Mouse (Mus musculus) forebrain, postnatal 0 days (tissue): ENCODE results near the gene Pycr1. TPM values are rescaled to one million over a fixed set of nuclear protein-coding genes. Genes with fewer than 3 reads are reported as not detected.

Experiments used
- ATAC-seq: fragments of 200-750 bp; cut with Nextera tagmentation; 2 replicates; pipeline ENCODE4 v1.8.0; 2017; ENCODE audit warnings: mild to moderate bottlenecking, moderate library complexity
- DNase-seq: peaks from one replicate; pipeline ENCODE4 v3.0.0-alpha.2; 2015
- H3K27ac ChIP-seq: fragments of 300-500 bp; sonication (generic); 2 replicates; pipeline ENCODE4 v1.5.1; 2014; ENCODE audit warnings: low read depth, mild to moderate bottlenecking, antibody characterized with exemption, low read length, moderate library complexity, mixed read lengths
- H3K27me3 ChIP-seq: fragments of 300-500 bp; sonication (generic); 2 replicates; pipeline ENCODE4 v1.6.1; 2014; ENCODE audit warnings: mild to moderate bottlenecking, low read length, mixed read lengths; ENCODE audit not compliant: insufficient read depth
- H3K36me3 ChIP-seq: fragments of 300-500 bp; sonication (generic); 2 replicates; pipeline ENCODE4 v1.6.1; 2014; ENCODE audit warnings: mild to moderate bottlenecking, moderate library complexity; ENCODE audit not compliant: insufficient read depth
- H3K4me1 ChIP-seq: fragments of 300-500 bp; sonication (generic); 2 replicates; pipeline ENCODE4 v1.6.1; 2014; ENCODE audit warnings: antibody characterized with exemption; ENCODE audit not compliant: insufficient read depth
- H3K4me2 ChIP-seq: fragments of 300-500 bp; sonication (generic); 2 replicates; pipeline ENCODE4 v1.6.1; 2014; ENCODE audit warnings: low read depth, mild to moderate bottlenecking, moderate library complexity
- H3K4me3 ChIP-seq: fragments of 300-500 bp; sonication (generic); 2 replicates; pipeline ENCODE4 v1.5.1; 2014; ENCODE audit warnings: low read depth, low read length, mixed read lengths
- H3K9ac ChIP-seq: fragments of 300-500 bp; sonication (generic); 2 replicates; pipeline ENCODE4 v1.6.1; 2014; ENCODE audit warnings: mild to moderate bottlenecking
- H3K9me3 ChIP-seq: fragments of 300-500 bp; sonication (generic); 2 replicates; pipeline ENCODE4 v1.6.1; 2016; ENCODE audit warnings: low read length
- CTCF ChIP-seq: sonication (generic); IDR thresholded peaks from 2 replicates; pipeline ENCODE4 v1.5.1; 2016; ENCODE audit warnings: antibody characterized with exemption, control low read depth, low read depth
- WGBS: fragments of 180-500 bp; shearing (Covaris S2); extraction: QIAGEN DNeasy Blood & Tissue Kit; methylation state at CpG from one replicate; pipeline ENCODE4 v1.1.7; 2014; 5-methylcytosine and 5-hydroxymethylcytosine counted together
- polyA plus RNA-seq: library from polyadenylated mRNA; unstranded; fragments of >200 nt; fragmentation: Nextera tagmentation; extraction: Ambion mirVana; gene quantifications from 2 replicates; pipeline ENCODE4 v1.2.1, GENCODE M21; 2015
- total RNA-seq: library from RNA; depleted of rRNA; stranded (reverse); fragments of >200 nt; gene quantifications from 2 replicates; pipeline ENCODE4 v1.2.3, GENCODE M21; 2014

Gene Pycr1
- total and polyA plus RNA-seq, 2 experiments from 2014 or later = 13.8 to 19.5 TPM

DNA sequence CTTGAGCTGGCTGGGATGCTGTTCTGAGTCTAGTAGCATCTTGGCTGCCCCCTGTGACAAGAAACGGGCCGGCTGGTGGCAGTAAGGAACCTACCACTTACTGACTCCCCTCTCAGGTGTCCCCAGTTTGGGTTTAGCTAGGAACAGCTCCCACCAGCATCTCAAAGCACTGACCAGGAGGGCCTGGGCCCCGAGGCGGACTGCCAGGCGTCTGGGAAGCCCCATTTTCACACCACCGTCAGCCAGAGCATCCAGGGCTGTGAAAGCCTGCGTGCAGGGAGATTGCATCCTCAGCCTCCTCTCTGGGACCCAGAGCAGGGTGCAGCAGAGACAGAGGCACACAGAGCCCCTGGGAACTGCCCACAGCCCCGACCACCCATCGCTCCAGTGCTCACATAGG lies 2.3 kb downstream of the Pycr1 start:
- WGBS = 66% methylated on average over 9 of the region's 9 CpGs

DNA sequence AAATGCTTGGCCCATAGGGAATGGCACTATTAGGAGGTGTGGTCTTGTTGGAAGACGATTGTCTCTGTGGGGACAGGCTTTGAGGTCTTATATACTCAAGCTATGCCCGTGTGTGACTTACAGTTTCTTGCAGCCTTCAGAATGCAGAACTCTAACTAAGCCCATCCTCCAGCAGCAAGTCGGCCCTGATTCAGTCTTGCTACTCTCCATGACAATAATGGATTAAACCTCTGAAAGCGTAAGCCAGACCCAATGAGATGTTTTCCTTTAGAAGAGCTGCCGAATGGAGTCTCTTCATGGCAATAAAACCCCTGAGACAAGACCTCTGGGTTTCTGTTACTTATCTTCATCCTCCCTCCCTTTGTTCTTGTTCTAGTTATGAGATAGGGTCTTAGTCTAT lies 8.8 kb downstream of the Pycr1 start:
- H3K4me3 ChIP-seq = no peak overlapping the region
- H3K27ac ChIP-seq = no peak overlapping the region
- TF ChIP-seq CTCF = no peak
- no peak overlapping the region for H3K4me2 ChIP-seq
- no peaks in the 10 kb centered on the region for H3K27me3 ChIP-seq
- DNase-seq (no peak), ATAC-seq (no peak)
- no peaks in the 10 kb centered on the region for H3K36me3 ChIP-seq
- H3K9ac ChIP-seq = no peak overlapping the region
- WGBS = 78% methylated on average over 5 of the region's 5 CpGs
- peaks cover 6% of the 10 kb centered on the region; the same call in 1 of the 2 replicates for H3K4me1 ChIP-seq
- no peaks in the 10 kb centered on the region for H3K9me3 ChIP-seq

More for the DNA sequence above, 2.3 kb downstream of the Pycr1 start:
- no peak overlapping the region for H3K4me3 ChIP-seq
- peaks cover 12% of the 10 kb centered on the region; the same call in 1 of the 2 replicates for H3K4me1 ChIP-seq
- no peak overlapping the region for H3K4me2 ChIP-seq
- no peak overlapping the region for H3K27ac ChIP-seq
- ATAC-seq = no peak
- H3K36me3 ChIP-seq = no peaks in the 10 kb centered on the region
- no peak for TF ChIP-seq CTCF
- DNase-seq = no peak
- no peak overlapping the region for H3K9ac ChIP-seq
- H3K9me3 ChIP-seq = no peaks in the 10 kb centered on the region
- no peaks in the 10 kb centered on the region for H3K27me3 ChIP-seq

- WGBS = 12% methylated on average over 58 of the region's 58 CpGs
- H3K4me3 ChIP-seq = peak within 1 kb of the TSS; percentile 97
- H3K27ac ChIP-seq = peak within 1 kb of the TSS; percentile 83
- TF ChIP-seq CTCF = no peak
- peaks cover 10% of the 10 kb centered on the region for H3K36me3 ChIP-seq
- peak; percentile 96 for ATAC-seq
- H3K27me3 ChIP-seq = no peaks in the 10 kb centered on the region
- peaks cover 6% of the 10 kb centered on the region; the same call in 1 of the 2 replicates for H3K4me1 ChIP-seq
- peak within 1 kb of the TSS; percentile 85 for H3K9ac ChIP-seq
- peak; percentile 98 for DNase-seq
- H3K4me2 ChIP-seq = peak within 1 kb of the TSS; percentile 90
- no peaks in the 10 kb centered on the region for H3K9me3 ChIP-seq
Observed at GRCm38 (mm10) chr11:120633520-120634343, 9.8 kb downstream of the Pycr1 start, which contains the start of gene Mafg. TSS of gene Mafg (minus strand) at chr11:120633600.

GRCm38 (mm10) chr11:120632559-120633519 lies 10.7 kb downstream of the Pycr1 start:
- WGBS = under 1% methylated on average over 102 of the region's 116 CpGs

DNA sequence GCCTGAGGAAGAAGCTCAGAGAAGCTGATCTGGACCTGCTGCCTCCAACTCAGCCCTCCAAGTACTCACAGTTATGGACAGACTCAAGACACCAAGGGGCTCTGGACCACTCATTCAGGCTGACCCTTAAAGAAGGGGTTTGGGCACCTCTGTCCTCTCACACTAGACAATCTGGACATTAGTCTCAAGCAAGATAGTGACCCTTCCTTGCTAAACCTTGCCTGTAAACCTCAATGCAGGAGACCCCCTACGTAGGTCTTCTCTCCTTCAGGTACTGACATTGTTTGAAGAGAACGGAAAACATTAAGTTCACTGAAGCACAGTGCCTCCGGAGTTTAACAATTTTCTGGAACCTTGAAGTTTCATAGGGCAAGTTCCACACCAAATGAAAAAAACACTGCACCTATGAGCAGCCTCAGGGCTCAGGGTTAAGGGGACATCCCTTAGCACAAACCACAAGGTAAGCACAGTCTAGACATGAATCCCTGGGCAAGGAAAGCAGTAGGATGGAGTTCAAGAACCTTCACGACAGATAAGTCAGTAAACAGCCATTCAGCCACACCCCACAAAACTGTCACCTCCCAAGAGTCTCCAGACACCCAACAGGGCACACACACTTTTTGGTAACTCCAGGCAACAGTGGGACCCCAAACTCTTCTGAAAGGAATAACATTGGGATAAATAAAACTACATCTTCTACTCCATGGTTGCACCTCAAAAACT lies 11.7 kb downstream of the Pycr1 start:
- Histone ChIP-seq H3K27ac (no peak overlapping the region), H3K4me1 (peaks cover 6% of the 10 kb centered on the region; the same call in 1 of the 2 replicates), H3K4me2 (peak overlapping the region; percentile 90), H3K4me3 (peak overlapping the region; percentile 97), H3K9me3 (no peaks in the 10 kb centered on the region), H3K27me3 (no peaks in the 10 kb centered on the region), H3K9ac (peak overlapping the region; percentile 85), H3K36me3 (peaks cover 19% of the 10 kb centered on the region)
- no peak for ATAC-seq
- no peak for DNase-seq
- TF ChIP-seq CTCF = no peak
- 63% methylated on average over 4 of the region's 4 CpGs for WGBS

More at GRCm38 (mm10) chr11:120632559-120633519, 10.7 kb downstream of the Pycr1 start:
- peak overlapping the region; percentile 97 for H3K4me3 ChIP-seq
- no peak for TF ChIP-seq CTCF
- peaks cover 6% of the 10 kb centered on the region; the same call in 1 of the 2 replicates for H3K4me1 ChIP-seq
- peak overlapping the region; percentile 85 for H3K9ac ChIP-seq
- H3K9me3 ChIP-seq = no peaks in the 10 kb centered on the region
- no peaks in the 10 kb centered on the region for H3K27me3 ChIP-seq
- peak overlapping the region; percentile 90 for H3K4me2 ChIP-seq
- DNase-seq (peak; percentile 63), ATAC-seq (peak; percentile 78)
- H3K27ac ChIP-seq = peak overlapping the region; percentile 83
- H3K36me3 ChIP-seq = peaks cover 11% of the 10 kb centered on the region
